Mouse (Mus musculus): ENCODE measurements around the gene Ldlr.
A peak's percentile ranks its signal among the peaks of the same experiment; 100 is the strongest.
"Not testable (repeated sequence)": the region's sequence is repeated elsewhere in the genome, so short reads cannot be mapped to it uniquely, and the experiment has no call there.

Gene Ldlr

DNA sequence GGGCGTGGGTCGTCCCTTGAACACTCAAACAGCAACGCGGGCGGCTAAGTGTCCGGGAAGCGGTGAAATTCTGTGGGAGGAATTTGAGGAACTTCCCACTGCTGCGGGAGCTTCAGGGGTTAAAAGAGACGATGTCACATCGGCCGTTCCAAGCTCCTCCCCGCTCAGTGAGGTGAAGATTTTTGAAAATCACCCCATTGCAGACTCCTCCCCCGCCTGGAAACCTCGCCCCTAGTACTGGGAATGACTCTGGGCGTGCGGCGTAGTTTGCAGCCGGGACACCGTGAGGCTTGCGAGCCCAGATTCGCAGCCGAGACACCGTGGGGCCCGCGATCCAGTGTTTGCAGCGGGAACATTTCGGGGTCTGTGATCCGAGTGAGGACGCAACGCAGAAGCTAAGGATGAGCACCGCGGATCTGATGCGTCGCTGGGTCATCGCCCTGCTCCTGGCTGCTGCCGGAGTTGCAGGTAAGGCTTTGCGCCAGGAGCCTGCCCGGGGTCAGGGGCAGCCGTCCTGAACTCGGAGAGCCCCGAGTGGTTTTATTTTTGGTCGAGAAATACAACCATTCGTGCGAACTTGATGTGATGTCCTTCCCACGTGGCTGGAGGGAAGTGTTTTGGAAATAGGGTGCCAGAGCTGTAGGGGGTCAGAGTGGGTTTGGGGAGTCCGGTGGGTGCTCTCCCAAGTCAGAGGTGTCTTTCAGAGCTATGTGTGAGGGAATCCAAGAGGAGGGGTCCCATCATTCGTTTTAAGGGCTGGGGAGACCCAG lies at the start of gene Ldlr:
Gene Ldlr, plus strand, starts transcription at position 107 of the 770 bp plus-strand sequence.
- DNase-seq = peak; percentile 56 to 61

DNA sequence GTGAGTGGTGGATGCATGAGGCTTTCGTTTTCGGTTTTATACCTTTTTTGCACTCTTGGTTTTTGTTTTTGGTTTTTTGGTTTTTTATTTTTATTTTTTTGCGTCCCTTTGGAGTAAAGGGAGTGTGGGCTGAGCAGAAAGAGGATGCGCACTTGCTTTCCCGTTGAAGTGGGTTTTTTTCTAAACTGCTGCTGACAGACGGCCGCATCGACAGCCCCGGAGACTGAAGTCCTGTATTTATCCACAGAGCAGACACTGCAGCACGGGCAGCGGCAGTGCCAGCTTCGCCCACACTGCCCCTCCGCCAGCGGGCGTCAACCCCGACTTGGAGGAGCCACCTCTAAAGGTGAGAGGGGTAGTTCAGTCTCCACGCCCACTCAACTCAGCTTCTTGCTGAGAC lies 45.6 kb upstream of the Ldlr start:
- DNase-seq = no peak

DNA sequence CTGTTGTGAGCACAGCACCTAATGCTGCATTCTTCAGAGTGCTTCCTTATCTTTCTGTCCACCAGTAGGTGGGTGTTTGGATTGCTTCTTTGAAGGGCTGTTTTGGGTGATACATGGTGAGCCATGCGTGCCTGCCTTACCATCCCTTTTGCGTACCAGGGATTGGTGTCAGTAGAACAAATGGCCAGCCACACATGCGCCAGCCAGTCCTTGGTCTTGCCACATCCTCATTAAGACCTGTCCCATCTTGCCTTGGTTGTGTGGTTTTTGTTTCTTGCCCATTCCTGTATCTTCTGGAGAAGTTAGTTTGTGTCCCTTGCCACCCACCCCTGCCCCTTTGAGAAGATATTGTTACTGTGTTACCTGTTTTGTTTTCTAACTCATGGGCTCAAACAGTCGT lies 42.8 kb upstream of the Ldlr start:
- DNase-seq = no peak

DNA sequence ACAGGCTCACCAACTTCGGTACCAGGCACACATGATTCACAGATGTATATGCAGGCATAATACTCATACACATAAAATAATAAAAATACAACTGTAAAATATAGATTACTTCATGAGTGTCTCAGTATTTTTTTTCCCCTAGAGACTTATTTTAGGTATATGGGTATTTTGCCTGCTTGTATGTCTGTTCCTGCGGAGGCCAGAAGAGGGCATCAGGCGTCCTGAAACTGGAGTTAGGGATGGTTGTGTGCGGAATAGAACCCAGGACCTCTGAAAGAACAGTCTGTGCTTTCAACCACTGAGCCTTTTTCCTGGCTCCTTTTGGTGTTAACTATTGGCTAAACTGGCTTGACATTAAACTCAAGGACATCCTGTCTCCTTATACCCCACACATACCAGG lies 40.5 kb upstream of the Ldlr start:
- DNase-seq = no peak

DNA sequence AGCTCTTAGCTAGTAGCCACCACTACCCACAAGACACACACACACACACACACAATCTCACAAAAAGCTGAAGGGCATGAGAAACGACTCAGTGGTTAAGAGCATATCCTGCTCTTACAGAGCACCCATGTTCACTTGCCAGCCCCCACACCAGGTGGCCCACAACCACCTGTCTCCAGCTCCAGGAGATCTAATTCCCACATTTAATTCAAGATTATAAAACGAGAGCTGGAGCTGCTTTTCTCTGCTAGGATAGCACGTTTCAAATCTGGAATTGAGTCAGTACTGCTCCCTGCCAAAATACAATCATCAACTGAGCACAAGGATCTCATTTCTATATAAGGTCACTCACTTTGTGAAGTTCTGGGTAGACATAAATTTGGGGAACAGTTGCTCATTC lies 39.4 kb upstream of the Ldlr start:
- DNase-seq = no peak

DNA sequence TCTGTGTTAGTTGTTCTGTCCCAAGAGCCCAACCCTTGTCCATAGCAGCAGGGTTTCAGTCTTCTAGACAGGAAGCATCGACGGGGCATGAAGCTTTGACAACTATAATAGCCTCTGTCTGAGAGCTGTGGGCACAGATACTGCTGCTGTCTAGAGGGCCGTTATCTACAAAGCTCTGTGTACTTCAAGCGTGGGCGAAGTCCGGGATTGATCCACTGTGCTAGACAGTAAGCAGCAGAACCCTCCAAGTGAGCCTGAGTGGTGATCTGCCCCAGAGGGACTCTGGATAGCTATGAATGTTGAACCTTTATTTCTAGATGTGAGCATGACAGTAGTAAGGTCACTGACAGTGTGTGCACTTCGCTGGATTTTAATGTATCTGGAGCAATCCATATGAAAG lies 34.7 kb upstream of the Ldlr start:
- no peak for DNase-seq

DNA sequence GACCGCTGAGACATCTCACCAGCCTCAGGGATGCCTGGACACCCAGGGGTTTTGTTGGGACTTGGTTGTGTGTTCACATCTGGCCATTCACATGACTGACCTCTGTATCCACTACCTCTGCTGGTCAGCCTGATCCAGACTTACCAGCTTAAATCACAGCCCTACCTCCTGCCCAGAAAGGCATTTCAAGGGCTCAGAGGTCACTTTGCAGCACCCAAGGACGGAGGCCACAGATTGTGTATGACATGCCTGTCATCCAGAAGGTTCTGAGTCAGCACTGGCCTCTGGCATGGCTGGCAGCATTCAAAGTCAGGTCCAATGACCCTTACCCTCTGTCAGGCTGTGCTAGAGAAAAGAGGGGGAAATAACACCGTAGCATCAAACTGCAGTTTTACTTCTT lies 33.3 kb upstream of the Ldlr start:
- DNase-seq = no peak

DNA sequence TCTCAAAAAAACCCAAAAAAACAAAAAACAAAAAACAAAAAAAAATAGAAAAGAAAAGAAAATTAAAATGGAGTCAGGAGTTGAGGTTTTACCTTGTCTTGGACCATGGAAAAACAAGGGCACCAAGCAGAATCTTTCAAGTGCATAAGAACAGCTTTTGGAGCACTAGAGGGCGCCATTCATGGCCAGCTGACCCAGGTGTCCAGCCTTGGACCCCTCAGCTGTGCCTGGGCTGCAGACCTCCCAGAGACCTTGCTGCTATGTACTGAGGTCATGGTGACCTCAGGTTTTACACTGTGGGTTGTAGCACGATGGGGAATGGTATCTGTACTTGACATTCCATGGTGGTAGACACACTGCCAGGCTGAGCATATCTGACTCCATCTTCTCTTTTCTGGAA lies 31.4 kb upstream of the Ldlr start:
- no peak for DNase-seq

DNA sequence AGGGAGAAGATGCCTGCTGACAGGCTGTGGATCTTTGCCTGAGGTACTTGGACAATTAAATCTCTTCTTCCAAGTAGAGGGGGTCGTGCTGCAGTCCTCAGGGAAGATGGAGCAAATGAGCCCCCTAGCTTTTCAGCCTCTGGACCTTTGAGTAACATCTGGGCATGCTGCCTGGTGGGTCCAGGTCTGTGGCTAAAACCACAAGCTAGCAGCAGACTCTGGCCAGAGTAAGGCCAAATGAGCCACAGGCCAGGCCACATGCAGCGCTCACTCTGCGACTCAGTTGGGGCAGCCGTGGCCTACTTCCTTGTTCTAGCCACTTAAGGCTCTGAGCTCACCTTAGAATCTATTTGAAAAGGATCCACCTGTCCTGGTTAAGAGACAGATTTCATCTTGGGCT lies 30.8 kb upstream of the Ldlr start:
- no peak for DNase-seq

DNA sequence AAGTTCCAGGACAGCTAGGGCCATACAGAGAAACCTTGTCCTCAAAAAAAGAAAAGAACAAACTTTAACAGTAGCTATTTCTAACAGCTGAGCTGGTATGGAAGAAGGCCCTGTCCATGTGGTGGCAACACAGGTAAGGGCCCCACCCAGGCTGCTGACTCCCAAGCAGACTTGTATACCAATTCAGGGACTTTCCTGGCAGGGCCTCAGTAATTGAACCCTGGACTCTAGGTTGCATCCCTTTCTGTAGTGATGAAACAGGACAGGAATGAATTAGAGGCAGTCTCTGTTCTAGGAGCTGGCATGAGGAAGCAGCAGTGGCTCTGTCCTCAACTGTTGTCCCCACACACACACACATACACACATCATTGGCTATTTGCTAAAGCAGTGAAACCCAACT lies 29.2 kb upstream of the Ldlr start:
- no peak for DNase-seq

DNA sequence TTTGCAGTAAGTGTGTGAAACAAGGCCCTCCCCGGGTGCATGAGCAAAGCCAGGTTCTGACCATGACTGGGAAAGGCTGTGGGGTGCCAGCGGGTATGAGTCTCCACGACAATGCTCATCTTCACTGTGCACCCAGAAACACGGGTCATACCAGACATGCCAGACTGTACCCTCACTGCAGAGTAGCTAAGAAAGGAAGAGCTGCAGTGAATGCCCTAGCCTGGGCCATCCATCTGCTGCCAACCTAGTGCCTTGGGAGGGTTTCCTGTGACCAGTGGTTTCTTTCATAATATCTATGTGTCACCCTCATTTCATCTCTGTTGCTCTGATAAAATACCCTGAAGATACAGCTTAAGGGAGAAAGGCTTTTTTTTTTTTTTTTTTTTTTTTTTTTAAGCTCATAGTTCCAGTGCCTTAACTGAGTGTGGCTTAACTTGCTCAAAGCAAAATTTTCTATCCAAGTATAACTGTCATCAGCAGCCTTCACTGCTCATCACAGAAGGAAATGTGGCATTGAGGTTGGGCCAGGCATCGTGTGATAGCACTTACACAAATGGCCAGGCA lies 28.0 kb upstream of the Ldlr start:
- DNase-seq = no peak

DNA sequence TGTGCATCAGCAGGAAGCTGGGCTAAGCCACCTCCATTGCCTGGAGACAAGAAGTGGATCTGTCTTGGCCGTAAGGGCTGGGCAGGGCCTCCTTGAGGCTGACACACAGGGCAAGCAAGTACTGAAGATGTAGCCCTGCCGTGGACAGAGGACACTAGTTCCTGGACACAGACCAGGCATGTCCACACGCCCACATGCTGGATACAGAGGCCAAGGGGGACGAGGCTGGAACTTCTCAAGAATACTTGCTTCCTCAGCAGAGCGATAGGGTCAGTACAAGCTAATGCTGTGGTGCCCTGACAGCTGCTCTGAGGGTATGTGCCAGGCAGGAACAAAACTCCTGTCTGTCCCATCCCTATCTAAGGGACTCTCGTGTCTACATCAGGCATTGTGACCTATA lies 26.2 kb upstream of the Ldlr start:
- no peak for DNase-seq

DNA sequence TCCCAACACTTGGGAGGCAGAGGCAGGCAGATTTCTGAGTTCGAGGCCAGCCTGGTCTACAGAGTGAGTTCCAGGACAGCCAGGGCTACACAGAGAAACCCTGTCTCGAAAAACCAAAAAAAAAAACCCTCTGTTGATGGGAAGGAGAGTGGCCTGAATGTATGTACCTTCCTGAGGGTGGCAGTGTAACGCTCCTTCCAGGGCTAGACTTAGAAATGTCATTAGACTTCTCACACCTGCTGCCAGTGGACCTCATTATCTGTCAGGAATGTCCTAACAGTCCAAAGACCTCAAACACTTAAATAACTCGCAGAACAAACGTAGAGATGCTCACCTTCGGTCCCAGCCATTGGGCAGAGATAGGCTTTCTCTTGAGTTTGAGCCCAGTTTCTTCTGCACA lies 24.0 kb upstream of the Ldlr start:
- not testable (repeated sequence) for DNase-seq

DNA sequence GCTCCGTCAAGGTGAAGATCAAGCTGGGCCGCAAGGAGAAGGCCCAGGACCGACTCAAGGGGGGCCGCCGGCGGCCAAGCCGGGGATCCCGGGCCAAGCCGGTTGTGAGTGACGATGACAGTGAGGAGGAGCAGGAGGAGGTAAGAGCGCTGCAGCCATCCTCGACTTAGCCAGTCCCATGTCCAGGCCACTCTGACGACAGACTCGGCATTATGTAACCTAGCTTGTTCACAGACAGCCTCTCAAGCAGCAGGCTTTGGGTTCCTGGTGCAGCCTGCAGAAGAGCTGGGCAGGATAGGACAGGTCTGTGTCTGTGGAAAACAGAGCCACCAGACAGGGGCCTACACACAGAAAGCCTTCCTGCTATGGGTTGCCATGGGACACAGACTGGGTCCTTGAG lies 22.2 kb upstream of the Ldlr start:
- no peak for DNase-seq

DNA sequence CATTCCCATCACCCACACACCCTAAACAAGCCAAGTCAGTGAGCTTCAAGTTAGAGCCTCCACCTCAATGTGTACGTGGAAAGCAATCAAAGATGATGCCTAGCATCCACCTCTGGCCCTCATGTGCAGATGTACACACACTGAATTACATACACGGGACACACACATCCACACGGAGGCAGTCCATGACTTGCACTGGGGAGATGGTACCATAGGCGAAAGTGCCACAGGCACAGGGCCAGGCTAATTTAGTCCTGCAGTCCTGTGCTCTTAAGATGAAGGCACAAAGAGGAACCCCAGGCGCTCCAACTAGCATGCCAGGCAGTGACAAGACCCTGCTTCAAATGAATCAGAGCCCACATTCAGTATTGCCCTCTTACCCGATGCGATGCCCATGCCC lies 19.8 kb upstream of the Ldlr start:
- no peak for DNase-seq

DNA sequence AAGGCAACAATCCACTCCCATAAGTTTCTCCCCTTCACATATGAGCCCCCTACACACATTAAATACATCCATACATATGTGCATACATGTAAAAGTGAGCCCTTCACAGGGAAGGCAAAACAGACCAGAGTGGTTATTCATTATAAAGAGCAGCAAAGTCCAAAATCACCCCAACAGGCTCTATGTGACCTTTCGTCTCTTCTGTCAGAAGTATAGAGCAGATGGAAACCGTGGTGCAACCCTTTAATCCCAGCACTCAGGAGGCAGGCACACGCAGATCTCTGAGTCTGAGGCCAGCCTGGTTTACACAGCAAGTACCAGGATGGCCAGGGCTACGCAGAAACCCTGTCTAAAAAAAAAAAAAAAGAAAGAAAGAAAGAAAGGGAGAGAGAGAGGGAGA lies 17.2 kb upstream of the Ldlr start:
- no peak for DNase-seq

DNA sequence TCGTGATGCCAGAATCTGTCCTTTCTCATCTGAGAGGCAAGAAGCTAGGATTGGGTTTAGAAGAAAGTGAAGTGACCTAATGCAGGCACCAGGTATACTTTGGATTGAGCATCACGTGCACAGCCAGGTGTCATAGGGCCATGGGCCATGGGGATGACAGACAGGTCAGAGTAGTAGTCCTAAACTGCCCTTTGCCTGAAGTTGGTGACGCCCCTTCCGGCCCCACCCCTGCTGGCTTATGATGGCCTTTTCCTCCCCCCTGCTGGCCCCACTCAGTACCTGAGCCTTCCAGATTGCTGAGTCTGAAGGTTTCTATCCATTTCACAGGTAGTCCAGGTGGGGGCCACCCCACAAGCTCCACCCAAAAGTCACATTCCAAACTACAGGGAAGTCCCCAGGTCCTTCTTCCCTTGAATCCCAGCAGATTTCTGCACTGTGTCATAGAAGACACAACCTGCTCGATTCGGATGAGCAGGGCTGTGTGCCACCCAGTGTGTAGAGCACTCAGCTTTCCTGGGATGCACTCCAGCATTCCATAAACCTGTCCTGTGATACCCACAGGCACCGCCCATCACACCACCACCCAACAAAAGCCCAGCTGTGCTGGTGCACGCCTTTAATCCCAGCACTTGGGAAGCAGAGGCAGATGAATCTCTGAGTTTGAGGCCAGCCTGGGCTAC lies 16.6 kb upstream of the Ldlr start:
- DNase-seq = no peak

DNA sequence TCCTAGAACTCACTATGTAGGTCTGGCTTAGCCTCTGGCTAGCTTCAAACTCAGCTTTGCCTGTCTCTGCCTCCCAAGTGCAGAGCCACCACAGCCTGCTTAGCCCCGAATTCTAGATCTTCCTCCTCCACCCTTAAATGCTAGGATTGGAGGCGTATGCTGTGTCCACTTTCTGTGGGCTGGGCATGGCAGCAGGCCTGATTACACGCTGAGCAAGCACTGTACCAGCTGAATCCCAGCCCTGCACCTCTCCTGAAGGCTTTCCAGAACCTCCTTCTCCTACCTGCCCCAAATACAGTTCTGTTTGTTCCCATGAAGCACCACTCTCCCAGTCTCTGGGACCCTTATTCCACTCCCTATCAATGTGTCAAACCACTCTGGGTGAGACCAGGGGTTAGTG lies 13.9 kb upstream of the Ldlr start:
- DNase-seq = no peak

DNA sequence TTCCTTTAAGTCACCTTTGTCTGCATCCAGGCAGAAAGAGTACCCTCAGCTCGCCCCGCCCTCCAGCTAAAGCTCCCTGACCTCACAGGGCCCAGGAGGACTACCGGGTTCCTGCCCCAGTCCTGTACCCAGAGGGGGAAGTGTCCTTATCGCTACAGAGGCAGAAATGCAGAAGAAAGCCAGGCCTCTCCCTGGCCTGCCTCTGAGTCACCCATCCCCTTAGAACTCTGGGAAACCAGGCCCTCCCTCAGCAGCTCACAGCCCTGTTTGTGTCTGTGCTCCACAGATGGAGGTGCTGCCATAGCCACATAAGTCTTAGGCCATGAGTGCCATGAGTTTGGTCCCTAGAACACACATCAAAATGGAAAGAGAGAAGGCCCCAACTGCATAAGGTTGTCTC lies 8.0 kb upstream of the Ldlr start:
- no peak for DNase-seq

DNA sequence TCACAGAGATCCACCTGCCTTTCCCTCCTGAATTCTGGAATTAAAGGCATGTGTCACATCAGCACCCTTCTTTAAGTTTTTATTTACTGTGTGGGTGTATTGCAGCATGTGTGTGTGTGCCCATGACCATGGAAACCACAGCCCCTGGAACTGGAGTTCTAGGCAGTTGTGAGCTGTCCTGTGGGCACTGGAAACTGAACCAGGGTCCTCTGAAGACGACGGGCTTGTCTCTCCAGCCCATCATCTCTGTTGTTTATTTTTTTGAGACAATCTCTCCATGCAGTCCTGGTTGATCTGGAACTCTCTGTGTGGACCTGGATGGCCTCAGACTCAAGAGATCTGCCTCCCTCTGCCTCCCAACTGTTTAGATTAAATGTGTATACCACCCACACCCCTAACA lies 6.3 kb upstream of the Ldlr start:
- DNase-seq = no peak

DNA sequence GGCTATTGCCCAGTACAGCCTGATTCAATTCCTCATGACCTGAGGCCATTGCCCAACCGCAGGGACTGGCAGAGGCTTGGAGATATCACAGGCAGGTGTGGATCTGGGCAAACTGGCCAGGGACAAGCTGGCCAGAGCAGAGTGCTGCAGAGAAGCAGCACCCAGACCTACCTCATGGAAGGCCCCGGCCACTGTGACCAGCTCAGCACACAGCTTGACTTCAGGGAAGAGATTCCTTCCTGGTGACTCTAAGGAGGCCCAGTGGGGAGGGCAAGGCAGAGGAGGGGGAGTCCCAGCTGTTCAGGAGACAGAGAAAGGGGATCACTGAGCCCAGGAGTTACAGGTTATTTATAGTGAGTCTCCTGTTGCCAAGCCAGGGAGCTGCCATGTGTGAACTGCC lies 2.2 kb upstream of the Ldlr start:
- no peak for DNase-seq

DNA sequence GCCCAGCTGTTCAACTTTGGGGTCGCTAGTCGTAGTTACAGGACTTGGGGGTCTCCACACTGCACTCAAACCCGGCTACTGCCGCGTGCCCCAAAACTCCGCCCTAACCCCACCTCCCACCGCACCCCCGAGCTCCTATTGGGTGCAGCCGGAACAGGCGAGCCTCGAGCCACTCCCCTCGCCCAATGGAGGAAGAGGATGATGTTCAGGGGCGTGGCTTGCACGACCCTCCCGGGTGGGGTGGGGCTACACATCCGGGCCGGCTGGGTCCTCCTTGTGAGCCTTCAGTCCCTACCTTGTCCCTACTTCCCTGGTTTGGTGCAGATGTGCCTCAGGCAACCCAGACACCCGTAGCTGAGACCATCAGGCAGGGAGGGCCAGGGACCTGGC lies 859 bp downstream of the Ldlr start:
- peak; percentile 93 to 96 for DNase-seq

DNA sequence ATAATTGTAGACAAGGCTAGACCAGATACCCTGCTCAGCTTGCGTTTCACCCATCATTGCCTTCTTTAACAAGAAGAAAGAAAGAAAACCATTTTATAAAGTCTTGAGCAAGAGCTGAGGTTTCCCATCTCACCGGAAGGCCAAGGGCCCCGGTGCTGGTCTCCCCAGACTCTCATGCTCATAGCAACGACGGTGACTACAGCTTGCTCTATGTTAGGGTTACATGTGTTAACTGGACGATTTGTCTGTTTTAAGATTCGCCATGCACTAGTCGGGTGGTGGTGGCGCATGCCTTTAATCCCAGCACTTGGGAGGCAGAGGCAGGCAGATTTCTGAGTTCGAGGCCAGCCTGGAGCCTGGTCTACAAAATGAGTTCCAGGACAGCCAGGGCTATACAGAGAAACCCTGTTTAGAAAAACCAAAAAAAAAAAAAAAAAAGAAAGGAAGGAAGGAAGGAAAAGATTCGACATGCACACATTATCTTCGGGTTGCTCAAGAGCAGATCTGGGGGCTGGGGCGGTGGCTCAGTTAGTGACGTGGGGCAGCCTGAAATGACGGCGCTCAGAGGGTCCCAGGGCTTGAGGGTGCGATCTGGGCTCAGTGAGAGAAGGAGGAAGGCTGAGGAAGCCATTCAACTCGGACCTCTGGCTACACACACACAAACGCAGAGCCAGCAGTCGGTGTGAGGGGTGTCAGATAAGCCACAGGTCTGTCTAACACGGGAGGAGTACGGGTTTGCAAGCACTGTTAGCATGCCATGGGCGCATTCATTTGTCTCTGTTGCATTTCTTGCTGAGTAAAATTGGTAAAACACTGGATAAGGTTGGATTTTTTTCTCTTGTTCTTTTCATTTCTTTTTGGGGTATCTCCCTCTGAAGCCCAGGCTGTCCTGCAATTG lies 2.2 kb downstream of the Ldlr start:
- no peak for DNase-seq

Measured in thymus, postnatal 36 days (tissue).